Mouse (Mus musculus): ENCODE data around the gene Cd209f. TPM values are rescaled to one million over a fixed set of nuclear protein-coding genes. Genes with fewer than 3 reads are reported as not detected.

Gene Cd209f
- polyA plus RNA-seq, 1 experiment from 2014 or later = not detected

Other genes with a start within 250 kb of the Cd209f start
- not detected in 2 replicates for gene Cd209d, start 227.3 kb downstream of the Cd209f start, polyA plus RNA-seq (2015; fragmentation: Nextera tagmentation; extraction: Ambion mirVana)
- 0.11 and 0.12 TPM in 2 replicates for gene Cd209b, start 179.0 kb downstream of the Cd209f start, polyA plus RNA-seq (2015; fragmentation: Nextera tagmentation; extraction: Ambion mirVana)
- 0.15 and 0.43 TPM in 2 replicates for gene Cd209c, start 151.1 kb downstream of the Cd209f start, polyA plus RNA-seq (2015; fragmentation: Nextera tagmentation; extraction: Ambion mirVana)
- gene Cd209g, start 28.3 kb upstream of the Cd209f start, polyA plus RNA-seq (2015; fragmentation: Nextera tagmentation; extraction: Ambion mirVana) = not detected in 2 replicates
- gene Evi5l, start 60.7 kb upstream of the Cd209f start, polyA plus RNA-seq (2015; fragmentation: Nextera tagmentation; extraction: Ambion mirVana) = 19.1 and 19.2 TPM in 2 replicates
- gene Prr36, start 111.6 kb upstream of the Cd209f start, polyA plus RNA-seq (2015; fragmentation: Nextera tagmentation; extraction: Ambion mirVana) = 2.8 and 3.2 TPM in 2 replicates
- 2.6 and 2.8 TPM in 2 replicates for gene Lrrc8e, start 121.0 kb upstream of the Cd209f start, polyA plus RNA-seq (2015; fragmentation: Nextera tagmentation; extraction: Ambion mirVana)
- gene Map2k7, start 132.9 kb upstream of the Cd209f start, polyA plus RNA-seq (2015; fragmentation: Nextera tagmentation; extraction: Ambion mirVana) = 17.8 and 18.8 TPM in 2 replicates
- gene Gm49320, start 133.0 kb upstream of the Cd209f start, polyA plus RNA-seq (2015; fragmentation: Nextera tagmentation; extraction: Ambion mirVana) = 0.64 and 0.70 TPM in 2 replicates
- 2.4 and 2.9 TPM in 2 replicates for gene Tgfbr3l, start 142.4 kb upstream of the Cd209f start, polyA plus RNA-seq (2015; fragmentation: Nextera tagmentation; extraction: Ambion mirVana)
- gene Snapc2, start 147.2 kb upstream of the Cd209f start, polyA plus RNA-seq (2015; fragmentation: Nextera tagmentation; extraction: Ambion mirVana) = 38.9 and 43.5 TPM in 2 replicates
- gene Ctxn1, start 153.4 kb upstream of the Cd209f start, polyA plus RNA-seq (2015; fragmentation: Nextera tagmentation; extraction: Ambion mirVana) = 52.8 and 55.0 TPM in 2 replicates
- 73.5 and 74.6 TPM in 2 replicates for gene Timm44, start 170.1 kb upstream of the Cd209f start, polyA plus RNA-seq (2015; fragmentation: Nextera tagmentation; extraction: Ambion mirVana)
- 142 and 168 TPM in 2 replicates for gene Ccl25, start 219.4 kb upstream of the Cd209f start, polyA plus RNA-seq (2015; fragmentation: Nextera tagmentation; extraction: Ambion mirVana)
- 162 and 177 TPM in 2 replicates for gene Elavl1, start 219.6 kb upstream of the Cd209f start, polyA plus RNA-seq (2015; fragmentation: Nextera tagmentation; extraction: Ambion mirVana)